In genomic region chr13:58012067-58012925, GRCm38 (mm10) we compare ENCODE assay signal across 8 mouse cellular contexts.
DNase-seq lines count a peak whose midpoint lies in the region; ATAC-seq and TF ChIP-seq lines count a peak whose summit lies in the region.

No protein-coding gene starts in this region.

- H3K4me2 ChIP-seq in embryonic facial prominence, embryonic 15.5 days (replicated peaks): no peak overlapping the region
- no peak overlapping the region for H3K4me2 ChIP-seq in heart, embryonic 15.5 days
- no peak overlapping the region for H3K4me2 ChIP-seq in kidney, embryonic 16.5 days (replicated peaks; ENCODE audit: low read depth, low read length)
- H3K4me2 ChIP-seq in liver, embryonic 11.5 days: no peak overlapping the region
- H3K4me2 ChIP-seq in neural tube, embryonic 13.5 days: no peak overlapping the region

- DNase-seq in ES-CJ7 (ENCODE audit: low read depth, low spot score): peak; percentile 65
- DNase-seq in liver, embryonic 11.5 days (ENCODE audit: low spot score): no peak
- DNase-seq in testis, postnatal 10 days (ENCODE audit: low spot score): no peak

- H3K36me3 ChIP-seq in embryonic facial prominence, embryonic 15.5 days: no peaks in the 10 kb centered on the region
- 0 out of 2 replicates have a peak, but pooled peaks cover 3% of the 10 kb centered on the region for H3K36me3 ChIP-seq in heart, embryonic 15.5 days
- peaks cover 4% of the 10 kb centered on the region; the same call in 1 of the 2 replicates for H3K36me3 ChIP-seq in kidney, embryonic 16.5 days (ENCODE audit: insufficient read depth, low read length)
- no peaks in the 10 kb centered on the region for H3K36me3 ChIP-seq in liver, embryonic 11.5 days (ENCODE audit: control insufficient read depth, insufficient read depth, low read length)
- H3K36me3 ChIP-seq in neural tube, embryonic 13.5 days: peaks cover 6% of the 10 kb centered on the region

- no peak overlapping the region for H3K4me3 ChIP-seq in bone marrow, adult 2 months (replicated peaks; ENCODE audit: control insufficient read depth, low read depth, low read length)
- no peak overlapping the region for H3K4me3 ChIP-seq in embryonic facial prominence, embryonic 15.5 days (replicated peaks)
- no peak overlapping the region for H3K4me3 ChIP-seq in heart, embryonic 15.5 days
- no peak overlapping the region for H3K4me3 ChIP-seq in kidney, embryonic 16.5 days (ENCODE audit: low read length)
- no peak overlapping the region for H3K4me3 ChIP-seq in liver, embryonic 11.5 days (ENCODE audit: low read depth, low read length)
- H3K4me3 ChIP-seq in neural tube, embryonic 13.5 days: no peak overlapping the region

- H3K9me3 ChIP-seq in embryonic facial prominence, embryonic 15.5 days (replicated peaks): no peaks in the 10 kb centered on the region
- no peaks in the 10 kb centered on the region for H3K9me3 ChIP-seq in heart, embryonic 15.5 days (replicated peaks)
- no peaks in the 10 kb centered on the region for H3K9me3 ChIP-seq in kidney, embryonic 16.5 days (ENCODE audit: low read length)
- no peaks in the 10 kb centered on the region for H3K9me3 ChIP-seq in liver, embryonic 11.5 days (ENCODE audit: control insufficient read depth, low read length)
- no peaks in the 10 kb centered on the region for H3K9me3 ChIP-seq in neural tube, embryonic 13.5 days

- no peak overlapping the region for H3K9ac ChIP-seq in embryonic facial prominence, embryonic 15.5 days
- H3K9ac ChIP-seq in heart, embryonic 15.5 days: no peak overlapping the region
- no peak overlapping the region for H3K9ac ChIP-seq in kidney, embryonic 16.5 days (replicated peaks; ENCODE audit: low read length)
- H3K9ac ChIP-seq in liver, embryonic 11.5 days (ENCODE audit: low read depth, low read length): no peak overlapping the region
- H3K9ac ChIP-seq in neural tube, embryonic 13.5 days: no peak overlapping the region

- H3K27ac ChIP-seq in bone marrow, adult 2 months (ENCODE audit: control insufficient read depth, insufficient read depth, low read depth, low read length, poor library complexity): no peak overlapping the region
- H3K27ac ChIP-seq in embryonic facial prominence, embryonic 15.5 days (replicated peaks): no peak overlapping the region
- H3K27ac ChIP-seq in heart, embryonic 15.5 days: peak overlapping the region; percentile 38; the same call in 1 of the 2 replicates
- H3K27ac ChIP-seq in kidney, embryonic 16.5 days (ENCODE audit: low read length): no peak overlapping the region
- no peak overlapping the region for H3K27ac ChIP-seq in liver, embryonic 11.5 days (ENCODE audit: low read depth, low read length)
- no peak overlapping the region for H3K27ac ChIP-seq in neural tube, embryonic 13.5 days (replicated peaks)

- H3K4me1 ChIP-seq in bone marrow, adult 2 months (ENCODE audit: control insufficient read depth, insufficient read depth, low read length): no peaks in the 10 kb centered on the region
- no peaks in the 10 kb centered on the region for H3K4me1 ChIP-seq in embryonic facial prominence, embryonic 15.5 days
- H3K4me1 ChIP-seq in heart, embryonic 15.5 days (replicated peaks): peaks cover 24% of the 10 kb centered on the region
- 0 out of 2 replicates have a peak, but pooled peaks cover 3% of the 10 kb centered on the region for H3K4me1 ChIP-seq in kidney, embryonic 16.5 days (ENCODE audit: insufficient read depth, low read length)
- no peaks in the 10 kb centered on the region for H3K4me1 ChIP-seq in liver, embryonic 11.5 days (replicated peaks; ENCODE audit: control insufficient read depth, insufficient read depth, low read length)
- no peaks in the 10 kb centered on the region for H3K4me1 ChIP-seq in neural tube, embryonic 13.5 days (replicated peaks)

- no peak for TF ChIP-seq POLR2A in bone marrow, adult 2 months (IDR thresholded peaks at IDR 0.05; ENCODE audit: borderline replicate concordance, control insufficient read depth, low read depth, low read length)

- H3K27me3 ChIP-seq in embryonic facial prominence, embryonic 15.5 days: no peaks in the 10 kb centered on the region
- H3K27me3 ChIP-seq in heart, embryonic 15.5 days: no peaks in the 10 kb centered on the region
- H3K27me3 ChIP-seq in kidney, embryonic 16.5 days (ENCODE audit: insufficient read depth, low read length): no peaks in the 10 kb centered on the region
- H3K27me3 ChIP-seq in liver, embryonic 11.5 days (replicated peaks; ENCODE audit: control insufficient read depth, insufficient read depth, low read length): no peaks in the 10 kb centered on the region
- no peaks in the 10 kb centered on the region for H3K27me3 ChIP-seq in neural tube, embryonic 13.5 days

- 62% methylated on average over 14 of the region's 14 CpGs for WGBS in bone marrow, adult 2 months
- 62% methylated on average over 14 of the region's 14 CpGs for WGBS in embryonic facial prominence, embryonic 15.5 days
- WGBS in heart, embryonic 15.5 days: 47% methylated on average over 14 of the region's 14 CpGs
- 60% methylated on average over 14 of the region's 14 CpGs for WGBS in kidney, embryonic 16.5 days
- 62% methylated on average over 14 of the region's 14 CpGs for WGBS in liver, embryonic 11.5 days
- 57% methylated on average over 14 of the region's 14 CpGs for WGBS in neural tube, embryonic 13.5 days

- ATAC-seq in embryonic facial prominence, embryonic 15.5 days (ENCODE audit: insufficient number of reproducible peaks, low FRiP score, low TSS enrichment, low read depth): peak; percentile 53; the same call in 1 of the 2 replicates
- ATAC-seq in heart, embryonic 15.5 days (replicated peaks; ENCODE audit: insufficient number of reproducible peaks, insufficient read depth, low FRiP score, low read depth): peak; percentile 37
- ATAC-seq in kidney, embryonic 16.5 days (ENCODE audit: low FRiP score, low TSS enrichment): peak; percentile 44; the same call in 1 of the 2 replicates
- 0 out of 2 replicates have a peak, but pooled peaks have one; percentile 34 for ATAC-seq in liver, embryonic 11.5 days (replicated peaks; ENCODE audit: low FRiP score)
- peak; percentile 58 for ATAC-seq in neural tube, embryonic 13.5 days (ENCODE audit: low read depth)

- TF ChIP-seq CTCF in bone marrow, adult 2 months (IDR thresholded peaks at IDR 0.05; ENCODE audit: control insufficient read depth, insufficient read depth, low read length): peak; percentile 47
